Mouse (Mus musculus): Measurements from ENCODE around the gene Meaf6.
A peak's percentile ranks its signal among the peaks of the same experiment; 100 is the strongest.

The Meaf6 gene

GRCm38 (mm10) chr4:125144627-125145026 lies 59.7 kb downstream of the Meaf6 start:
- DNase-seq (ENCODE audit: low spot score in 2 of 2): no peak

- peak in 1 of 2 experiments; percentile 41 for DNase-seq (ENCODE audit: low spot score in 2 of 2)
Measured at GRCm38 (mm10) chr4:125145213-125145612, 60.3 kb downstream of the Meaf6 start.

- DNase-seq (ENCODE audit: low spot score in 2 of 2): no peak
Measured at GRCm38 (mm10) chr4:125147970-125148369, 63.0 kb downstream of the Meaf6 start.

GRCm38 (mm10) chr4:125149460-125149859 lies 64.5 kb downstream of the Meaf6 start:
- no peak for DNase-seq (ENCODE audit: low spot score in 2 of 2)

GRCm38 (mm10) chr4:125152469-125152868 lies 67.5 kb downstream of the Meaf6 start:
- DNase-seq (ENCODE audit: low spot score in 2 of 2): no peak

- DNase-seq (ENCODE audit: low spot score in 2 of 2): no peak
Measured at GRCm38 (mm10) chr4:125153659-125154241, 68.8 kb downstream of the Meaf6 start.

- DNase-seq (ENCODE audit: low spot score in 2 of 2): no peak
Measured at GRCm38 (mm10) chr4:125155646-125156045, 70.7 kb downstream of the Meaf6 start.

GRCm38 (mm10) chr4:125157322-125157721 lies 72.4 kb downstream of the Meaf6 start:
- DNase-seq (ENCODE audit: low spot score in 2 of 2): no peak

GRCm38 (mm10) chr4:125158081-125158480 lies 73.1 kb downstream of the Meaf6 start:
- DNase-seq (ENCODE audit: low spot score in 2 of 2): no peak

GRCm38 (mm10) chr4:125158581-125159317 lies 73.8 kb downstream of the Meaf6 start:
- no peak for DNase-seq (ENCODE audit: low spot score in 2 of 2)

- DNase-seq (ENCODE audit: low spot score in 2 of 2): peak; percentile 85 to 86
Measured at GRCm38 (mm10) chr4:125160320-125160950, 75.5 kb downstream of the Meaf6 start.

GRCm38 (mm10) chr4:125160951-125161331 lies 76.0 kb downstream of the Meaf6 start:
- DNase-seq (ENCODE audit: low spot score in 2 of 2): no peak

- no peak for DNase-seq (ENCODE audit: low spot score in 2 of 2)
Measured at GRCm38 (mm10) chr4:125161392-125161791, 76.5 kb downstream of the Meaf6 start.

- no peak for DNase-seq (ENCODE audit: low spot score in 2 of 2)
Measured at GRCm38 (mm10) chr4:125162701-125163100, 77.8 kb downstream of the Meaf6 start.
